16 mouse cellular contexts compared by ENCODE assay signal in the genomic region with DNA sequence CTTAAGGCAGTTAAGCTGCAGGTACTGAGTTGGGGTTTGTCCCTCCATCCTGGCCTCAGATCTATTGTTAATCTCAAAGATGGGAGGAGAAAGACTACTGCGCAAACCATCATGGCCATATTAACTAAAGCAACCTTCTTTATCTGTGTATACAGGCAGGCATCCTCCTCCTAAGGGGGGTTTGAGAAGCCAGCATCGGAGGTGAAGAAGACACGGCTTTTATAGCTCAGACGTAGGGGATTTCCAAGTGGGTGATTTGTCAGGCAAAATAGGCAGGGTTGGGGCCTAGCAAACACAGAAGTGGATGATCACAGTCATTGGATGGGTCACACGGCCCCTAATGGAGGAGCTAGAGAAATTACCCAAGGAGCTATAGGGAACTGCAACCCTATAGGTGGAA.
"Had no signal": no experiment of that assay in that cellular context is flagged by ENCODE, and none has a peak within 500 bp of the region (broad histone marks: within the 10 kb centered on the region; RNA-seq: fewer than 3 reads in every experiment).

No protein-coding gene starts in this region.

- H3K36me3 ChIP-seq: neural tube, embryonic 13.5 days; neural tube, embryonic 15.5 days; stomach, embryonic 15.5 days had no signal

- H3K9ac ChIP-seq: neural tube, embryonic 13.5 days; neural tube, embryonic 15.5 days; stomach, embryonic 15.5 days had no signal

- H3K4me1 ChIP-seq: stomach, embryonic 15.5 days had no signal

- H3K4me2 ChIP-seq: neural tube, embryonic 13.5 days; neural tube, embryonic 15.5 days; stomach, embryonic 15.5 days had no signal

- H3K27me3 ChIP-seq: neural tube, embryonic 13.5 days; neural tube, embryonic 15.5 days; stomach, embryonic 15.5 days had no signal

- H3K9me3 ChIP-seq: neural tube, embryonic 13.5 days; neural tube, embryonic 15.5 days; stomach, embryonic 15.5 days had no signal

- DNase-seq: retina, postnatal 1 day; right cerebral cortex, adult 18-20 months; right cerebral cortex, postnatal 14 days; right cerebral cortex, postnatal 25 days; right cerebral cortex, postnatal 4 days; spleen, adult 18-20 months; thymus, adult 18-20 months; thymus, adult 2 months; thymus, postnatal 14 days; thymus, postnatal 25 days; thymus, postnatal 36 days; thymus, postnatal 4 days had no signal

- H3K27ac ChIP-seq: neural tube, embryonic 13.5 days; neural tube, embryonic 15.5 days; stomach, embryonic 15.5 days; stomach, postnatal 0 days had no signal

- H3K4me3 ChIP-seq: neural tube, embryonic 13.5 days; neural tube, embryonic 15.5 days; stomach, embryonic 15.5 days had no signal
